Mouse (Mus musculus): ENCODE results near the gene Dalrd3.
A peak's percentile ranks its signal among the peaks of the same experiment; 100 is the strongest.

Gene Dalrd3

DNA sequence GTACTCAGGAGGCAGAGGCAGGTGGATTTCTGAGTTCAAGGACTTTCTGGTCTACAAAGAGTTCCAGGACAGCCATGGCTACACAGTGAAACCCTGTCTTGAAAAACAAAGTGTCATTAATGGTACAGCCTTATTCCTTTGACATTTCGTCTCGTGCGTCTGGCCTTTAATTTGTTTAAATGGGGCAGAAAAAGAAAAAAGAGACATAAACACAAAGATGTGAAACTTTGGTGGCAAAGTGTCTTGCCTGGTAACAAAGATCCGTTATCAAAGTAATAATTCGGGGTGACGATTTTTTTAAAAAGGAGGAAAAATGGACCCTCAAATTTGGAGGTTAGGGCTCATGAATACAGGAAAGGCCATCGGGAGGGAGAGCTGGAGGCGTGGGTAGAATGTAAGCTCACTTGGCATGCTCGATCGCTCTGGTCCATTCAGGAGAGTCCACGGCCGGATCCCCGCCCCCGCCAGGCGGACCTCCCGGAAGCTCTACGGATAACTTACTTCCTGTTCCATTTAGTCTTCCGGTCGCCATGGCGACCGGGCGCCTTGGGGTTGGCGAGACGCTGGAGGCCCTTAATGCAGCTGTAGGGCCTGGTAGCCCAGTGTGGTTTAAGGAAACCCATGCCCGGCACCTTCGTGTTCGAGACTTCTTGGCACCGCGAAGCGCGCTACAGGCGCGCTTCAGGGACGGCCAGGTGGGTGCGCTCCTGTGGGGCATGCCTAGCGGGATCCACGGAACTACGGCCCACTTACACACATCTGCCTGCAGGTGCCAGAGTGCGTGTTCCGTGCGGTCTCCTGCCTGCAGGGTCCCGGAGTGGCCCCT is at the start of gene Dalrd3:
Dalrd3 (plus strand) TSS at position 506 of the 826 bp plus-strand sequence.
- peak; percentile 72 for DNase-seq (ENCODE audit: low spot score)

DNA sequence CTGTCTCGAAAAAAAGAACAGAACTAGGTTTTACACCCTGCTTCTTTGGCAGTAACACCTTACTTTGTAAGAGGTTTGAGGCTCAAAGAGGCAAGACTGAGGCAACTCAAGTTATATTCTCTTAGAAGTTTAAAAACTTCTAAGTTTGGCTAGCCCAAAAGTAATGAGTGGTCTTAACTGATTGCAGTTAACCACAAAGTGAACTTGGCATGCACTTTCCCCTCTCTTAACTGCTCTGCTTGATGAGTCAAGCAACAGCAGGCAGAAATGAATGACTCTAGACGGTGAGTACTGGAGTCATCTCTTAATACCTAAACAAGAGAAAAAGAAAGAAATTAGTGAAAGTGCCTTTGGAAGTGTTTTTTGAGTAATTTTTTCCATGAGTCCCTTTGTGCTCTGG is 48.1 kb upstream of the Dalrd3 start:
- DNase-seq (ENCODE audit: low spot score): no peak

DNA sequence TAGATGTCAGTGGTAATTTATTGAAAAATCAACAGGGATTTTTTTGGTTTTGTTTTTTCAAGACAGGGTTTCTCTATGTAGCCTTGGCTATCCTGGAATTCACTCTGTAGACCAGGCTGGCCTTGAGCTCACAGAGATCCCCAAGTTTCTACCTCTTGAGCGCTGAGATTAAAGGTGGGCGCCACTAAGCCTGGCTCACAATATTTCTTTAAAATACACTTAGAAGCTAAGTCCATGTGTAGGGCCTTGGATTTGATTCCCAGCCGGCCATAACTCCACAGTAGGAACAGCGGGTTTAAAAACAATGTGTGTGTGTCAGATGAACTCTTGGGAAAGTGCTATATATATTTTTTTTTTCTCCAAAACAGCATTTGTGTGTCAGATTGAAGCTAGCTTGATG is 46.3 kb upstream of the Dalrd3 start:
- DNase-seq (ENCODE audit: low spot score): no peak

DNA sequence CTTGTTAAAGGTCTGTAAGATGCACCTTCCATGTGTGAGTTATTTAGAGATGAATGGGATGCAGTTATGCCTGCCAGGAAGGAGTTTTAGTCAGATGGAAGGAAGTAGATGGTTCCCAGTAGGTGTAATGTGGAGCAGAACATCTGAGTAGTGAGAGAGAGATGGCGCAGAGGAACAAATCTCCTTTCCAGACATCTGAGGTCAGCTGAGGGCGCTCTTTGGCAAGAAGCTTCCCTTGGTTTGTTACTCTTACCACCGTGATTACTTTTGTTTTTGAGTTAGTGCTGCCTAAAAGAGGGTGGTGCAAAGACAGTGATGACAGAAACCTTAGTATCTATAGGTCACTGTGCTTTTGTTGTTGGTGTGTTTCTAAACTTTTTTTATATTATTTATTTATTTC is 44.3 kb upstream of the Dalrd3 start:
- no peak for DNase-seq (ENCODE audit: low spot score)

DNA sequence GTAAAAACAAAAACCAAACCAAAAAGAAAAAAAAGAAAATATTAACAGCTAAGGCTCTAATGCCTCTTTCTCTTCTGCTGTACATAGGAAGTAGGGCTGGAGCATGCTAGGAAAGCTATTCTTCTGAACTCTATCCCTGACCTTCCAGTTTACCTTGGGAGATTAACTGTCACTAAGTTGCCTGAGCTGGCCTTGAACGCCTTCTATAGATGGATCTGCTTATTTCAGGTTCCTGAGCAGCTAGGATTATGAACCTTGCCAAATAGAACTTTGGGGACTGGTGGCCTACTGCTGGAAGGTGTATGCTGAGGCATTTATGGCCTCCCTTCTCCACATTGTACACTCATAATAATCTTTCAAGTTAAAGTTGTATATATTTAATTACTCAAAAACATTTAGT is 38.7 kb upstream of the Dalrd3 start:
- no peak for DNase-seq (ENCODE audit: low spot score)

DNA sequence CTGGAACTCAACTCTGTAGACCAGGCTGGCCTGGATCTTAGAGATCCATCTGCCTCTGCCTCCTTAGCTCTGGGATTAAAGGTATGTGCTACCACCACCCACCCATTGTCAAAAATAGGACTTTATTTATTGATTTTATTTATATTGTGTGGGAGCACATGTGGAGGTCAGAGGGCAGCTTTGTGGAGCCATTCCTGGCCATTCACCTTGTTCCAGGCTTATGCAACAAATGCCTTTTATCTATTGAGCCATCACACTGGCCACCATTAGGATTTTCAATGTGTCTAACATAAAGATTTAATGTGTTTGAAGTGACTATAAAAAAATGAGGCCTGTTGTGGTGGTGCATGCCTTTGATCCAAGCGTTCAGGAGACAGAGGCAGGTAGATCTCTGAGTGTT is 38.2 kb upstream of the Dalrd3 start:
- no peak for DNase-seq (ENCODE audit: low spot score)

DNA sequence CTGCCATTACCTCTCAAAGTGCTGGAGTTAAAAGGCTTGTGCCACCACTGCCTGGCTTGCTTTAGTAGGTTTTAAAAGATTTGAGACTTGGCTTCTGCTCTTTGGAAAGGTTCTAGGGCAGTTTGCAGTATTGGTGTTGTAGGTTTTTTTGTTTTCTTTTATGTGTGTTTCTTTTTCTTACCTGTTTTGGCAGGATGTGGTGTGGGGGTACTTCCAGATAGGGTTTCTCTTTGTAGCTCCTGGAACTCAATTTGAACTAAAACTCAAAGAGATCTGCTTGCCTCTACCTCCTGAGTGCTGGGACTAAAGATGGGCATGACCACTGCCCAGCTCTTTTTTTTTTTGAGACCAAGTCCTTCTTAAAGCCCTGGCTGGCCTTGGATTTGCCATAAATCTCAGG is 28.8 kb upstream of the Dalrd3 start:
- no peak for DNase-seq (ENCODE audit: low spot score)

DNA sequence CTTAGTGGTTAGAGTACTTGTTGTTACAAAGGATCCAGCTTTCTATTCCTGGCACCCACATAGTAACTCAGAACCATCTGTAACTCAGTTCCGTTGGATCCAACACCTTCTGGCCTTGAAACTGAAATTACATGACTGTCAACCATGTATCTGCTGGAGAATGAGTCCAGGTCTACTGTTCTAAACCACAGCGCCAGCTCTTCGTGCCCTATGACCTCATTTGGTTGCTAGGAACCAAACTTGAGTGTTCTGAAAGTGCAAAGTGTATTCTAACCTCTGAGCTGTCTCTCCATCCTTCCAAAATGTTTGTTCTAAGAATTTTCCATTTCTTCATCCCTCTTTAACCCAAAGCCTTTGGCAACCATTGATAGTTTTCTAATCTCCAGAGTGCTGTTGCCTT is 23.7 kb upstream of the Dalrd3 start:
- DNase-seq (ENCODE audit: low spot score): no peak

DNA sequence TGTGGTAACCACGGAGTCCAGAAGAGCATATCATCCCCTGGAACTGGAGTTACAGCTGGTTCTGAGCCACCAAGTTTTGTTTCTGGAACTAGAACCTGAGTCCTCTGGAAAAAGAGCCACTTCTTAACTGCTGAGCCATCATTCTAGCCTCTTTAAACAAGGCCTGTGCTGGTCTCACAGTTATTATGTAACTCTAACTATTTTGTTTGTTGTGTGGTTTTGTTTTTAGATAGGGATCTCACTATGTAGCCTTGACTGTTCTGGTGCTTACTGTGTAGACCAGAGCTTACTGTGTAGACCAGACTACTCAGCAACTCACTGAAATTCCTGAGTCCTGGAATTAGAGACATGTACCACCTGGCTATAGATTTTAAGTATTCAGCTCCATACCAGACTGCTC is 22.8 kb upstream of the Dalrd3 start:
- no peak for DNase-seq (ENCODE audit: low spot score)

DNA sequence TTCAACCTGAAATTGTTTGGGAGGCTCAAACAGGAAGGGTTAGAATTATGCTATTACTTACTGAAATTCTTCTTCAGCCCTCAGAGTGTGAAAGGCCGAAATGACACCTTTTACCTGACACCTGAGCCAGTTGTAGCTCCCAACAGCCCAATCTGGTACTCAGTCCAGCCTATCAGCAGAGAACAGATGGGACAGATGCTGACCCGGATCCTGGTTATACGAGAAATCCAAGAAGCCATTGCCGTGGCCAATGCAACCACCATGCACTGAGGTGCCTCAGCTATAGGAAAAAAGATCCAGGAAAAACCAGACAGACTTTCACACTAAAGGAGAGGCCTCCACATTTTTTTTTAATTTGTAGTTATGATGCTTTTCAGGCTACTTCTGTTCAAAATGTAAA is 10.5 kb upstream of the Dalrd3 start:
- DNase-seq (ENCODE audit: low spot score): no peak

DNA sequence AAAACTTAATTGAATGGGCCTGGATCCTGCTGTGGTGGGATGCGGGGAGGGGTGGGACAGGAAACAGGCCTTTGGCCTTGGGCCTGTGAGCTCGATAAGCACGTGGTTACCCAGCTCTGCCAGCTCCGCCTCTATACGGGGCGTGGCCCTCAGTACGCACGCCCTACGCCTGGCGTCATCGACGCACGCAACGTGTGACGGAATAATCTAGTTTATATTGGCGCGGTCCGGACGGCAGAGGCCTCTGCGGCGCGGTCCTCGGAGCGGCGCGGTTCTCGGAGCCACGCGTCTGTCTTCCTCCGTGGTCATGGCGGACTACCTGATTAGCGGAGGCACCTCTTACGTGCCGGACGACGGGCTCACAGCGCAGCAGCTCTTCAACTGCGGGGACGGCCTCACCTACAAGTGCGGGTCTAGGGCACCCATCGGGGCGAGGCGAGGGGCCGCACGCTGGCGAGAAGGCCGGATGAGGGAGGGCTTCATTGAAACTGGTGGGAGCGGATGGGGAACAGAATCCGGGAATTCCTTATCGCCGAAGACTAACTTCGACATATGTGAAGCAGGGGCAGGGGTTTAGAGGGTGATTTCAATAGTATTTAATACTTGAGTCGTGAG is 9.4 kb upstream of the Dalrd3 start, which contains the start of gene Impdh2:
Impdh2 (plus strand) TSS at position 60 of the 615 bp plus-strand sequence.
- DNase-seq (ENCODE audit: low spot score): peak; percentile 87

DNA sequence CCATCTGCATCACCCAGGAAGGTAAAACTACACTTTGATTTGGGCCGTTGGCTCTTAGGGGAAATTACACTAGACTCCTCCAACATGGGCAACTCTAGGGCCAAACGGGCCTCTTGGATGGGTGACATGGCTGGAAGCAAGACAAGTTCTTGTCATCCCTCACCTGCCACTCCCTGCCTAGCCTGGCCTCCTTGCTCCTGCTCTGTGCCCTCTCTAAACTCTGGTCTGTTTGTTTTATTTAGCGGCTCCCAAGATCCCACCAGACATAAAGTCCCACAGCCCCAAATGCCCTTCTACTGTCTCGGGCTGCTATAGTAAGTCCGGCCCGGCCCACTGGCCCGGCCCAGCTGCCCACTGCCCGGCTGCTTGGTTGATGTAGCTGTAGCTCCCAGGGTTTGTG is 6.0 kb upstream of the Dalrd3 start:
- no peak for DNase-seq (ENCODE audit: low spot score)

DNA sequence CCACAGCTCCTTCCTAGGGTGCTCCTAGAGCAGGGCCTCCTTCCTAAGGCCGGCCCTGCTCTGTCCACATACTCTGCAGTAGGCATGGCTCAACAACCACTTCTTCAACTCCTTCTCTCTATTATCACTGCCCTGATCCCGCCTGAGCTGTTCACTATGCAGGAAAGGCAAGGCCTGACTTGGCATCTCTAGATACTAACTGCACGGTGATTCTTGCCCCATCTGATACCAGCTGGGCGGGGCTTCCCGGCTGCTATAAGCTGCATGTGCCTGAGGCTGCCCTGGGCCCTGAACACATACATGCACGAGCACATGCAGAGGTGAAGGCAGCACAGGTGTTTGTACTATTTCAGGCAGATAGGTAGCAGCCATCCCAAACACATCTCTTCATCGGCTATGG is 5.6 kb upstream of the Dalrd3 start:
- no peak for DNase-seq (ENCODE audit: low spot score)

DNA sequence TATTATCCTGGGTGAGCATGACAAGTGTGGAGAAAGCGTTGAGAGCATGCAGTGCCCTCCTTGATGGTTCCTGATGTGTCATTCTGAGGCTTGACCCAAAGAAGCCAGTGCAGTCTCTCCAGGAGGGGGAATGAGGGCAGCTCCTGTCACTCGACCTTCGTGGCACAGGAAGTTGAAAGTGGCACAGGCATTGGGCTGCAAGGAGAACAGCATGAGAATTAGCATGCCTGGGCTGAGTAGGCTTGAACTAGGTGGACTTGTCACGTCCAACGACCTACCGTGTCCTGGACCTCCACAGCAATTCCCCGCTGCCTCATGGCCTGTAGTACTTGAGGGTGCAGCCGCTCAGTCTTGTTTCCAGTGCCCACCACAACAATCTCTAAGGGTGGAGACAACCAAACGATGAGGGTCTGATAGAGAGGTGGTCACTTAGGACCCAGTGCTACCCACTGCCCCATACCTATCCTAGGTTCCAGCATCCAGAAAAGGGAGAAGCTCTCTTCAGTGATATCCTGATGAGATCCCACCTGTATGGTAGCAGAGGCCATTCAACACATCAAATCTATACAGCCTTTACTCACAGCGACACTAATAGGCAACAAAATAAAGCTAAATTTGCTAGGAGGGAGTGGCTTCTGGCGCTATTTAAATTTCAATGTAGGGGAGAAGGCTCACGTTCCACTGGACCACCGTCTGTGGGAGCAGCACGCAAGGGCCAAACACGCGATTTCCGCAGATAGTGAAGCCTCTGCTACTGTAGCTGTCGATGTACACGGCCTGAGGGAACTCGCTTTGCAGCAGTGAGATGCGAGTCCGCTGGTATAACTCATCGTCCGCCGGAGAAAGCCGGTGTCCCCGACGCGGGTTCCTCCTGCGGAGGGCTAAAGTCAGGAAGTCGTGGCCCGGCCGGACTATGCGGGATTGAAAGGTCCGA is 3.5 kb upstream of the Dalrd3 start:
- DNase-seq (ENCODE audit: low spot score): no peak

DNA sequence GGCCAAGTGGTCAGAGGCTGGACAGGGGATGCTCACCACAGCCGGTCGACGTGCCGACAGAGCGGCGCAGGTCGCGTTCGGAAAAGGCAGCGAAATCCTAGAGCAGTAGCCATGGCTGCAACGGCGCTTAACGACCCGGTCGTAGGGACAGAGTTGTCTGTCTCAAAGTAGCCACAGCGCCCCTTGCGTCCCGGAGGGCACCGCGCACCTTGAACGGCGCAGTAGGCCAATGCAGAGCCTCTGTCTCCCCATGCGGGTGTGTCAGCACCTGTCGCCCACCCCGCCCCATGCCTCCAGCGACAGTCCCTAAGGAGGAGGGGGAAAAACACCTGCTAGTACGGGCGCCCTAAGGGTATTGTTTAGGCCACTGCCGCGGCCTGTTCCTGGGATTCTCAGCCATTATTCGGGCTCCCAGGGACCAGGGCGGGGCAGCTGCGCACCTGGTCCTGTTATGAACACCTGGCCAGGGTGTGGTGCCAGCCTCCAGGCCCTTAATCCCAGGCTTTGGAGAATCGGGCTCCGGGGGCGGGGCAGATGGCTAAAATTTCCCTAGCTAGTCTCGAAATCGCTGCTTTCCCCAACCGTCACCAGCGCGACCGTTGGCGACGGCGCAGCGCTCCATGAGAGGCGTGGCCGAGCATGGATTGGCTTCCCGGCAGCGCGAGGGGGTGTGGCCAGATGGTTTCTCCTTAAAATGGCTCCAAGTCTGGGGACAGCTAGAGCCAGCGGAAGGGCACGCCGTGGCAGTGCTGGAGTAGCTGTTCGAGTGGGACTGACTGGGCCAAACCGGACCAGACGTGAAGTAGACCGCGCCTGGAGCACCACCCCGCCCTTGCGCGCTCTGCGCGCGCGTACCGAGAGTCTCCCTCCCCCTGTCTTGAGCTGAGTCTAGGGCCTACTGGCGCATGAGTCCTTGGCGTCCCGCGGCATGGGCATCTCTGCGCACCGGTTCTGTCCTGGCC is 2.6 kb upstream of the Dalrd3 start, which contains the start of gene Ndufaf3:
Ndufaf3 (minus strand) TSS at position 620 of the 962 bp plus-strand sequence.
- DNase-seq (ENCODE audit: low spot score): peak; percentile 92

DNA sequence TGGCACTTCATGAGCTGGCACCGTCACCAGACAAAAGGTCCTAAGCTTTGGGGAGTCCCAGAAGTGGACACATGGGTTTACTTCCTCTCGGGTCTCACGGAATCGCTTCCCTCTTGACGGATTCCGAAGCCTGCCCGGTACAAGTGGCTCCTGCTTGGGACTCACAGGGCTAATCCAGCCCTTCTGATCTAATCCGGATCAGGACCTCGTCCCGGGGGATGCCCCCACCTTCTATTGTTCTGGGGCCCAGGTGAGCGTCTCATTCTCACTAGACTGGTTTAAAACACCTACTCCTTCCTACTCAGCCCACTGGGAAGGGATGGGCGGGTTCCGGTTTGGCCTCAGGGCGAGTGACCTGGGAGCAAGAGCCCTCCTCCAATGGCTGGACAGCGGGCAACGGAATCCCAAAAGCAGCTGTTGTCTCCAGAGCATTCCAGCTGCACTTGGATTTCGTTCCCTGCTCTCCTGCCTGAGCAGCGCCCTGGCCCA is 1.7 kb upstream of the Dalrd3 start:
- DNase-seq (ENCODE audit: low spot score): peak; percentile 25

DNA sequence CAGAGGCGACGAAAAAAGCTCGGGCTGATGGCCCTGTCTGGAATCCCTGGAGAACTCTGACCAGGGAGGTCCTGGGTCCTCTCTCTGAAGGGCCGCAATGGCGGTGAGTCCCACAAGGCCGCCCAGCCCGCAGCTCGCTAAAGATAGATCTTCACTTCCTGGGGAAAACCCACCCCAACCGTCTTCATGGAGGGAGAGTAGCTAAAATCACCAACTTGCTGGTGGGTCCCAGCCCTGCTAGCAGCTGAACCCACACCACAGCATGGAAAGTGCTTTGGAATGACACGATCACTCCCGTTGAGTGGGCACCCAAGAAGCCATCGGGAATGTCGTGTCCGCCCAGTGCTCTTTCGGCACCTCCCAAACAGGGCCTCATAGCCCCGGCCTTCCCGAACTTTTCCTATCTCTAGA is 1.2 kb upstream of the Dalrd3 start:
- no peak for DNase-seq (ENCODE audit: low spot score)

DNA sequence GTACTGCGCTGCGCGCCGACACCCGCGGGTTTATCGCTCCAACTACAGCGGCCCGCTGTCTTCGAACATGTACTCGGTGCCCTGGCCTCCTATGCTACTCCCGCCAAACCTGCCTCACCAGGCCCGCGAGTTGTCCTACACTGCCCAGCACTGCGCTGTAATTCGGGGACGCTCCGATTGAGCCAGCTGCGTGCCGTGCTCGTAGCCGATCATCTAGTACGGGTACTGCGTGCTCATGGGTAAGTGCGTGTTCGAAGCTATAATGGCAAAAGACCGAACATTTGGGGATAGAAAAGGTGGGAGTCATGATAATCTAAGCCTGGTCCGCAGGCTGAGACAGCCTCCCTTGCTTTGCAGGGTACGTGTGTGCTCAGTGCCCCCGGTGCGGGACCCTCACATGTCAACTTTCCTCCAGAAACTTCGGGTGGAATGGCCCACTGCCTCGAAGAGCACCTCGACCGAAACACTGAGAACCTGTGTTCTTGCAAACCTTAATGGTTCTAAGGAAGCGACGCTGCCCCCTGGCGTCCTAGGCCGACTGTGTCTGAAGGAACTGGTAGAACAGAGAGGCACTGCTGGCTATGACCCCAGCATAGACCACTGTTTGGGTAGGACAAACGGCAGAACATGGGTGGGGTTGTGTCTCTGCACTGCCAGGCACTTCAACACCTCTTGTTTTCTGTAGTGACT is 666 bp downstream of the Dalrd3 start:
- peak; percentile 70 for DNase-seq (ENCODE audit: low spot score)

DNA sequence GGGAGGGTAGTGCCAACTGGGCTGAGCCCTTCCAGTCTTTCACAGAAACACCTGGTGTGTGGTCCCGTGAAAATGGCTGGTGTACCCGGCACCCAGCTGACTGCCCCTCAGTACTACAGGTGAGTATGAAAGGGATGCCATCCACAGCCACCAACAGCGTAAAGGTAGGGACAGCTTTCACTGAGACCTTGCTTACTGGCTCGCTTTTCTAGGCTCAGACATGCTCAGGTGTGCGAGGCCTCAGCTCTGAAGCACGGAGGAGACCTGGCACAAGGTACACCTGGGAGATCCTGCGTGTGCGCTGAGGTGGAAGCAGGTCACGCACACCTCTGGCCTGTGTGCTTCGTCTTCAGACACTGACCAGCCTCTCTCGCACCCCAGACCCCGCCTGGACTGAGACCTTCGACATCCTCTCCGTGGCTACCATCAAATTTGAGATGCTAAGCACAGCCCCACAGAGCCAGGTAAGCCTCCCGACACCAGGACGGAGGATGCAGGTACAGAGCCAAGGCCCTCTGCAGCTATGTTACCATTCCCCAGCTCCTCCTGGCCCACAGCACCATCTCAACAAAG is 1.8 kb downstream of the Dalrd3 start:
- no peak for DNase-seq (ENCODE audit: low spot score)

DNA sequence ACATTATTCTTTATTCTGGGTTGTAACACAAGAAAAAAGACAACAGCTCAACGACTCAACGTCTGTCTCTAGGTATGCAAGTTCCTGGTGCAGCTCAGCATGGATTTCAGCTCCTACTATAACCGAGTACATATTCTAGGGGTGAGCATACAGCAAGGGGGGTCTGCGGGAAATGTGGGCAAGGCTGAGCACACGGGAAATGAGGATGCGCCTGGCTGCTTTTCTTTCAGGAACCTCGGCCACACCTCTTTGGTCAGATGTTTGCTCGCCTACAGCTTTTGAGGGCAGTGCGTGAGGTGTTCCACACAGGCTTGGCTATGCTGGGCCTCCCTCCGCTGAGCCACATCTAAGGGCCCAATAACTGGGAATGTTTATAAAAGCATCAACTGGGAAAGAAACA is 2.6 kb downstream of the Dalrd3 start:
- no peak for DNase-seq (ENCODE audit: low spot score)
